Mouse (Mus musculus) right cerebral cortex, postnatal 36 days (tissue): ENCODE data around the gene Gba2.
A peak's percentile ranks its signal among the peaks of the same experiment; 100 is the strongest.
"Not testable (repeated sequence)": the region's sequence is repeated elsewhere in the genome, so short reads cannot be mapped to it uniquely, and the experiment has no call there.

Experiments used
- DNase-seq, 2 experiments: peaks; one replicate each; pipeline ENCODE4 v3.0.0; 2022; ENCODE audit warnings: low spot score in 2 of 2, mixed read lengths in 1 of 2

The Gba2 gene

DNA sequence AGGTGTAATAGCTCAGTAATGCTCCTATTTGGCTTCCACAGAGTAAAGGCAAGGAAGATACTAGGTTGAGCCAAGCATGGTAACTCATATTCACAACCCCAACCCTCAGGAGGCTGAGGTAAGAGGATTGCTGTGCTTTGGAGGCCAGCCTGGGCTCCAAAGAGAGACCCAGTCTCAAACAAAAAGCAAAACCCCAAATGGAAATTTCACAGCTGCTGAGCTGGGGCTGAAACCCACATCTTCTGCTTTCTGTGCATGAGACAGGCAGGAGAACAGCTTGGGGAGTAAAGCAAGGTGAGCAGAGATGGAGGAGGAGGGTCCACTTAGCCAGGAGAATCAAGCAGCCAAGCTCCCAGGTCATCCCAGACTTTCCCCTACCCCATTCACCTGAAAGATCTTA, 24.8 kb downstream of the Gba2 start:
- DNase-seq, result no peak

DNA sequence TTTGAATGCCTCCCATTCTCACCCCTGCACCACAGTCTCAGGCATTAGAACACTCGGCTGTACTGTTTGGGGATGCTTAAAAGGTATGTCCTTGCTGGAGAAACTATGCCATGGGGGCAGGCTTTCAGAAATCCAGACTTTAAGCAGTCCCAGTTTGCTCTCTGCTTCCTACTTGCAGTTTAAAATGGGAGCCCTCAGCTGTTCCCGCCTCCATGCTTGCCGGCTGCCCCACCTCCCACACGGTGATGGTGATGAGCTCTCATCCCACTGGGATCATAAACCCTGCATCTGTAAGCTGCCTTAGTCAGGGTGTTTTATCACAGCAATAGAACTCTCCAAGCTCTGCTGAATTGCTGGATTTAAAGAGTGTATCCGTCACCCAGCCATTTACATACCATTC, 26.2 kb downstream of the Gba2 start:
- peak; percentile 57 to 75 for DNase-seq

DNA sequence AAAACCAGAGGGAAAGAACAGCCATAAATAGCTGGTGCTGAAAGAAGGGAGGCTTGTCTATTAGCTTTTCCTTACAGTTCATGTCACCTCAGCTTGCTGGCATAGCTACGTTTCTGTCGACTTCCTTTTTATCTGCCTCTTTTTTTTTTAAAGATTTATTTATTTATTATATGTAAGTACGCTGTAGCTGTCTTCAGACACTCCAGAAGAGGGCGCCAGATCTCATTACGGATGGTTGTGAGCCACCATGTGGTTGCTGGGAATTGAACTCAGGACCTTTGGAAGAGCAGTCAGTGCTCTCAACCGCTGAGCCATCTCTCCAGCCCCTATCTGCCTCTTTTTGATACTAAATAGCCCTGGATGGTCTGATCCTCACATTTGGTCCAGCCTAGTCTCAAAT, 26.8 kb downstream of the Gba2 start:
- not testable (repeated sequence) for DNase-seq

DNA sequence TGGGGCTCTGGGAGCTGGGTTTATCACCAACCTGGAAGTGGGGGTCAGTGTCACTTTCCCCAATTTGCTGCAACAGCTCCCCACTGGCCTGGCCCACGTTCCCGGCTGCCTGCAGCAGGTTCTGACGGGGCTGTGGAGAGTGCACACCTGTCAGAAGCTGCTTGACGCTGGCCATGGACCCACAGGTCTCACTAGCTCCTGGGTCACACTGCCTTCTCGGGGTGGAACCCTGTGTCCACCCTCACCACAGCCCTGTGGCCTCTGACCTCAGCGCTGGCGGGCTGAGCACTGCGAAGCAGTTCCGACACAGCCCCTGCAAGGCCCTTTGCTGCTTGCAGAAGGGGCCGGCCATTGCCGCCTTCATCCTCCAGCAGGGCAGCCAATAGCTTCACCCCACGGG, 29.6 kb downstream of the Gba2 start:
- DNase-seq, result no peak

DNA sequence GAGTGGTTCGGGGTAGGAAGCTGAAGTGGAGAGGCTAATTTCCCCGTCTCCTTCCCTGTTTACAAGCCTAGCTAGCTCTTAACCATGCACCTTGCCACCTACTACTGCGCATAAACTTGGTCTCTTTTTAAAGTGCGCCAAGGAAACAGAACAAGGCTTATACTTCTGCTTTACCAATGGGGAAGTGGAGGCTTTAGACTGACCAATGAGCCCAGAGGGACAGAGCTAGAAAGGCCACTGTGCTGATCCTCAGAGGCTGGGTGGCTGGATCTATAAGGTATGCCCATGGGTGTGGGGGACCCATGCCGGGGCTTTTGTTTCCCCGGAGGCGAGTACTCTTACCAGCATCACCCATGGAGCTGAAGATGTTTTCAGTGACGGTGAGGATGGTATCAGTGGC, 31.5 kb downstream of the Gba2 start:
- DNase-seq, result no peak

DNA sequence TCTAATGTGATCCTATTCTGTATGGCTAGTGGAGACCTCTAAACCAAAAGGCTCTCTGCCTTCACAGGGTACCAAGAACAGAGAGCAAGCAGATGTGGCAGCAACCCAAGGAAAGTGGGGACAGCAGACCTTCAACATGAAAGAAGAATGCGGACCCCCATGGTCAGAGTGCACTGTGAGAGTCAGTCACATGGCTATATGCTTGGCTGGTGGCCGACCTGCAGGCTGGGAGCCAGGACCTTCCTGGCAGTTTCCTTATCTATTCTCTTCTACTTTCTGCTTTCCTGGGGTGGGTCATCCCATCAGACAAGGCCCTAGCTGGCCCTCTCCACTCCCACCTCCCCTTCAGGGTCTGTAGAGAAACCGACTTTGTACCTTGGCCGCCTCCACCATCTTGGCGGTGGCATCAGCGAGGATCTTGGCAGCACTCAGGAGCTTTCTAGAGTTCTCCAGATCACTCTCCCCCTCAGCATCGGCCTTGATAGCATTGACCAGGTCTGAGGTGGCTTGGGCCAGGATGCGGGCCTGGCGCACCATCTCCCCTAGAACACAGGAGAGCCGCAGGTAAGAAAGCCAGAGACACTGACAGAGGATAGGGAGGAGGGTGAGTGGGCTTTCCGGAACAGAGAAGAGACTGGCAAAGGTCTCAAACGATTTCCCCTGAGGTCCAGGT, 32.2 kb downstream of the Gba2 start:
- no peak for DNase-seq

DNA sequence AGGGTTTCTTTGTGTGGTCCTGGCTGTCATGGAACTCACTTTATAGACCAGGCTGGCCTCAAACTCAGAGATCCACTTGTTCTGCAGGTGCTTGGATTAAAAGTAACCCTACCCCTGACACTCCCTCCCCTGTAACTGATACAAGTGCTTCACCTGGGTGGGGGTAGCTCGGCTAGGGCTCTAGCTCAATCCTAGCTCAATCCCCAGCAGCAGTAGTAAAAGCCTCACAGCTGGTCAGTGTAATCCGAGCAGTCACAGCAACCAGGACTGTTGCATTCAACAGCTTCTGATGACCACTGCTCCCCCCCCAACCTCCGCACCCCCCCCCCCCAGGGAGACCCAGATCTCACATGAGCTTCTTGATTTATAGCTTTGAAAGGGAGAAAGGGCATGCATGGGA, 36.6 kb downstream of the Gba2 start:
- DNase-seq, result no peak

DNA sequence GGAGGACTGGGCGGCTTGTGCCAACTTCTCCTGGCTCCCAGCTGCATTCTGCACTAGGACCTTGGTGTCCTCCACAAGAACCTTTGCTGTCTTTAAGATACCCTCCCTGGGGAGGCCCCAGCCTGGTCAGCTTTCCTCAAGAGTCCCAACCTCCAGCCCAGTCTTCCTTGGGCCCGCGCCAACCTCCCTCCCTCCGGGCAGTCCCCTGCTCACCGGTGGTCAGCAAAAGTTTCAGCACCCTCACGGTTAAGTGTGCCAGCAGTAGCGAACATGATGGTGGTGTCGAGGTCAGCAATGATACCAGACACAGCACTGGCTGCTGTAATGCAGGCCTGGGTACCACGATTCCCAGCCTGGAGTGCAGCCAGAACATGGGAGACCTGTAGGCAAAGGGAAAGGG, 42.6 kb downstream of the Gba2 start:
- DNase-seq, result no peak

DNA sequence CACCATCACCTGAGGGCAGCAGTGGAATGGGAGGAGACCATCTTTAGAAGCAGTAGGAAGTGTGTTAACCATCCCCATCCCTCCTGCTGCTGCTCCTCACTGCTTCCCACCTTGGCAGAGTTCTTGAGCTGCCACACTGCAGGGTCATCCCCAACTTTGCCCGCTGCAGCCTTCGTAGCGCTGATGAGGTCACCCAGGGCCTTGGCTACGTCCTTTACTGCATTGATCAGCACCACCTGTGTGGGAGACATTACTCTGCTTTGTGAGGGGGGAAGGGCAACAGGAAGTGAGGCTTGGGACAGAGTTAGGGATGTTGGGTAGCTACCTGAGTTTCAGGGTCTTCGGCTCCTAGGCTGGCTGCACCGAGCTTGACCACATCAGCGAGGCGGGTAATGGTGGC, 43.0 kb downstream of the Gba2 start:
- no peak for DNase-seq

DNA sequence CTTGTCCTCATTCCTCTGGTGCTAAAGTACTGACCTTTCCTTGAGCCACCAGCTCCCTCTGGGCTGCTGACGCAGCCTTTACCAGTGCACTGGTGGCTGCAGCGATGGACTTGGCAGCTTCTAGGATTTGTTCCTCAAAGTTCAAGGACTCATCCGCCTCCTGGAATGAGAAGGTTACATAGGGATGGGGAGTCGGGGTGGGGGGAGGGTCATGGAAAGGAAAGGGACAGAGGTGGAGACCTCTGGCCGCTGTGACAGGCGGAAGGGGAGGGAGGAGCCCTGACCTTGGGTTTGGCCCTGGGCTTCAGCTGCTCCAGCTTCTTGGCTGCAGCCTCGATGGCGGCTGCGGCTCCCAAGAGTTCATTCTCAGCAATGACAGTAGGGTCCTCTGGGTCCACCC, 45.4 kb downstream of the Gba2 start:
- no peak for DNase-seq

DNA sequence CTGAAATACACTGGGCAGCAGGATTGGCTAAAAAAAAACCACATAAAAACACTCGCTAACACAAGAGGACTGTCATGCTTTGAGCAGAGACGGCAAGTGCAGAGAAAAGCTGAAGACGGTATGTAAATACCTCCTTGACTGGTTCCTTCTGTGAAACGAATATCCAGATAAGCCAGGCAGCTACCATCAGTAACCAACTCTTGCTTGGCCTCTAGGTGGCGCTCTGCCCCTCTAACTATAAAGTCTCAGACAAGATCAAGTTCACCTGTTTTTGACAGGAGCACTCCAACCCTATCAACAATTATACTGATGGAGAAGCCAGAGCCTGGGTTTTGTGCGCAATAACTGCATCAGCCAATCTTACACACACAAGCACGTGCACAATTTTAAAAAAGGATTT, 48.1 kb downstream of the Gba2 start:
- DNase-seq, result peak; percentile 56 to 64

DNA sequence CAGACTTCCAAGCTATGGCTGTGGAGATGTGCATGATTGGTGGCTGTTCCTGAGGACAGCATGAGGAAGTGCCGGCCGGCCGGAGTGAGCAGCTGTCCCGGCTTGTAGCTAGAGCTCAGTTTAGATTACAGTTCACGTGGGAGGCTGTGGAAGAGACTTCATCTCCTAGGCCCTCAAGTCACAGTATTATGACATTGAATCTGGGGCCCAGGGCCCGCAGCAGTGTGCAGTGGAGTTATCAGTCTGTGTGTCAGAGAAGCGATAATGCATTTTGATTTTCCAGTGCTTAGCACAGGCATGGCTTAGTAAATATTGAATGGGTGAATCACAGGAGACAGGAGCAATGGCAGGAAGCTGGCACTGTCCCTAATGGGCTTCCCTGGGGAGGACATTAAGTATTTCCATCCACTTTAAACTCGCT, 48.6 kb downstream of the Gba2 start:
- DNase-seq, result no peak

DNA sequence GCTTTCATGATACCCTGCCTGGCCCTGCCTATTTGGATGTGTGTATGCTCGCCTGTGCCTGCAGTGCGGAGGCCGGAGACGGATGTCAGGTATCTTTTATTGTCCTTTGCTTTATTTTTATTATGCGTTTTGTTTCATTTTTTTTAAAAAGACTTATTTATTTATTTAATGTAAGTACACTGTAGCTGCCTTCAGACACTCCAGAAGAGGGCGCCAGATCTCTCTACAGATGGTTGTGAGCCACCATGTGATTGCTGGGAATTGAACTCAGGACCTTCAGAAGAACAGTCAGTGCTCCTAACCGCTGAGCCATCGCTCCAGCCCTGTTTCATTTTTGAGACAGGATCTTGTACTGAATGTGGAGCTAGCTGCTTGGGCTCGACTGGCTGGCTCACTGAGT, 50.2 kb downstream of the Gba2 start:
- DNase-seq, result no peak

DNA sequence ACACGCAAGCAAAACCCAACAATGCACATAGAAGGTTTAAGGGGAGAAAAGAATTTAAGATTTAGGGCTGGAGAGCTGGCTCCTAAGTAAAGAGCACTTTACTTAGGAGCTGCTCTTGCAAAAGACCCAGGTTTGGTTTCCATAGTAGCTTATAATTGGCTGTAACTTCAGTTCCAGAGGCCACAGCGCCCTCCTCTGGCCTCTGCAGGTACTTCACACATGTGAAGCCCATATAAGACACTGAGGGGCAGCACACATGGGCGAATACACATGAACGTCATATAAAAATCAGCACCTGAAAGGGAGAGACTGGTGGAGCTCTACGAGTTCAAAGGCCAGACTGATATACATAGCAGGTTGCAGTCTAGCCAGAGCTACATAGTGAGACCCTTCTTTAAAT, 50.8 kb downstream of the Gba2 start:
- no peak for DNase-seq

DNA sequence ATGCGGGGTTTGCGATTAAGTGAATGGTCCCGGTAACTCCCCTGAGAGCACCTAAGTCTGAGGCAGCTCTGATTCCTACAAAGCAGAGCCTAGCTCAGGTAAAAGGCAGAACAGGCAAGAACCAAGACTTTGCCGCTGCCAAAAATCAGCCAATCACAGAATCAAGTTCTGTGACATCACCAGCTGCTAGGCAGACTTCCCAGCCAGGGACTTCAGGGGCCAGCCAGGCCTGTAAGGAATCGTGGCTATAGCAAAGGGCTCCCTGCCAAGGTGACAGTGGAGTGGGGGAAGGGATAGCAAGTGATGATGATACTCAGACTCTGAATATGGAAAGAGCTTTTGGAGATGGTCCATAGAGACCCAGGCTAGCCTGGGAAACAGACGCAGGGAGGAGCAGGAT, 58.7 kb downstream of the Gba2 start:
- DNase-seq, result peak; percentile 76 to 77

DNA sequence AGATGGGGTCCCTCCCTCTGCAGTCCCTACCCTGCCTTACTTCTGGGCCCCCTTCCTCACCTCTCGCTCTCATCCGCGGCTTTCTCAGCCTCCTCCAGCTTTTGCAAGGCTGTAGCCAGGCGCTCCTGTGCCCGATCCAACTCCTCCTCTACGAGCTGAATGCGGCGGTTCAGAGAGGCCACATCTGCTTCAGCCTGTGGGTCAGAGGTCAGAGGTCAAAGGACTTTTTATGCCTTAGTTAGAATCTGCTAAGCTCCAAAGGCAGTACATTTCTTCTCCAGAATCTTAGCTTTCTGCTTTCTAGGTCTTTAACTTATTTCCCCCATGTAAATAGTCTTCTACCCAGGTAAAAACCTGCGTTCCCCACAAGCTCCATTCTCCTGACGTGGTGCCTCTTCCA, 59.1 kb downstream of the Gba2 start:
- no peak for DNase-seq
